Comparison of ENCODE assay signal across 24 mouse cellular contexts in the genomic region with DNA sequence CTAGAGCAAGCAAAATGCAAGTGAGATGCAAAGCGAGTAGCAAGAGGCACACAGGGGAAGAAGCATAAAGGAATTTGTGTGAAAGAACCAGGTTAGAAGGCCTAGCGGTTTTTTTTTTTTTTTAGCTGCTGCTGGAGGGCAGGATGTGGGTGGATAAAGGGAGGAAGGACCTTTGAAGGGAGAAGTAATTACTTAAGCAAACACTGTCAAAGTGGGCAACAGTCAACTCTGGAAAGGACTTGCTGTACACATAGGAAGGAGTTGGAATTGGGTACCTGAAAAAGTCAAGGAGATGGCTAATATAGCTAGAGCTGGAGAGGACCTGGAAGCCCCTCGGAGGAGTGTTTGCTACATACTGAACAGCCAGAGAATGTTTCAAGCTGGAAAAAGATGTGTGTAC.
DNase-seq lines count a peak whose midpoint lies in the region; ATAC-seq and TF ChIP-seq lines count a peak whose summit lies in the region.
"Had no signal": no experiment of that assay in that cellular context is flagged by ENCODE, and none has a peak within 500 bp of the region (broad histone marks: within the 10 kb centered on the region; RNA-seq: fewer than 3 reads in every experiment).

No protein-coding gene starts in this region.

- peak overlapping the region; percentile 53 for H3K27ac ChIP-seq in kidney, embryonic 16.5 days (ENCODE audit: low read length)
- 0 out of 2 replicates have a peak overlapping the region, but pooled peaks have one; percentile 33 for H3K27ac ChIP-seq in lung, embryonic 15.5 days
- H3K27ac ChIP-seq in lung, postnatal 0 days (ENCODE audit: low read length), result no peak overlapping the region
- H3K27ac ChIP-seq: embryonic facial prominence, embryonic 13.5 days; embryonic facial prominence, embryonic 15.5 days; forebrain, embryonic 10.5 days; forebrain, embryonic 12.5 days had no signal

- H3K4me1 ChIP-seq in kidney, embryonic 16.5 days (ENCODE audit: insufficient read depth, low read length), result peaks cover 18% of the 10 kb centered on the region; the same call in 1 of the 2 replicates
- H3K4me1 ChIP-seq in lung, embryonic 15.5 days, result 0 out of 2 replicates have a peak, but pooled peaks cover 5% of the 10 kb centered on the region
- no peaks in the 10 kb centered on the region for H3K4me1 ChIP-seq in lung, postnatal 0 days (ENCODE audit: insufficient read depth, low read depth, low read length)
- no peaks in the 10 kb centered on the region for H3K4me1 ChIP-seq in lung, adult 2 months (ENCODE audit: control insufficient read depth, insufficient read depth, low read length)
- H3K4me1 ChIP-seq: embryonic facial prominence, embryonic 15.5 days had no signal

- H3K9me3 ChIP-seq in kidney, embryonic 16.5 days (ENCODE audit: low read length), result peaks cover 7% of the 10 kb centered on the region
- no peaks in the 10 kb centered on the region for H3K9me3 ChIP-seq in lung, embryonic 15.5 days
- no peaks in the 10 kb centered on the region for H3K9me3 ChIP-seq in lung, postnatal 0 days (ENCODE audit: low read length)
- H3K9me3 ChIP-seq: embryonic facial prominence, embryonic 13.5 days; embryonic facial prominence, embryonic 15.5 days had no signal

- WGBS in kidney, embryonic 16.5 days, result 65% methylated on average over 3 of the region's 3 CpGs
- 53% methylated on average over 3 of the region's 3 CpGs for WGBS in lung, embryonic 15.5 days
- WGBS in lung, postnatal 0 days, result 48% methylated on average over 3 of the region's 3 CpGs
- 51% methylated on average over 3 of the region's 3 CpGs for WGBS in lung, adult 2 months

- no peaks in the 10 kb centered on the region for H3K36me3 ChIP-seq in kidney, embryonic 16.5 days (ENCODE audit: insufficient read depth, low read length)
- no peaks in the 10 kb centered on the region for H3K36me3 ChIP-seq in lung, embryonic 15.5 days
- H3K36me3 ChIP-seq in lung, postnatal 0 days (ENCODE audit: insufficient read depth, low read length), result no peaks in the 10 kb centered on the region
- H3K36me3 ChIP-seq: embryonic facial prominence, embryonic 13.5 days; embryonic facial prominence, embryonic 15.5 days; forebrain, embryonic 10.5 days; forebrain, embryonic 12.5 days had no signal

- H3K4me3 ChIP-seq in kidney, embryonic 16.5 days (ENCODE audit: low read length), result no peak overlapping the region
- no peak overlapping the region for H3K4me3 ChIP-seq in lung, embryonic 15.5 days
- no peak overlapping the region for H3K4me3 ChIP-seq in lung, postnatal 0 days (ENCODE audit: low read depth, low read length)
- no peak overlapping the region for H3K4me3 ChIP-seq in lung, adult 2 months (replicated peaks; ENCODE audit: extremely low read depth, low read depth, low read length)
- H3K4me3 ChIP-seq: embryonic facial prominence, embryonic 13.5 days; embryonic facial prominence, embryonic 15.5 days; erythroblast, embryonic 14.5 days; forebrain, embryonic 10.5 days; forebrain, embryonic 12.5 days had no signal

- TF ChIP-seq EP300 in lung, postnatal 0 days (IDR thresholded peaks at IDR 0.05), result no peak

- no peak overlapping the region for H3K4me2 ChIP-seq in kidney, embryonic 16.5 days (replicated peaks; ENCODE audit: low read depth, low read length)
- H3K4me2 ChIP-seq in lung, embryonic 15.5 days, result no peak overlapping the region
- H3K4me2 ChIP-seq in lung, postnatal 0 days (replicated peaks; ENCODE audit: low read depth, low read length), result no peak overlapping the region
- H3K4me2 ChIP-seq: embryonic facial prominence, embryonic 13.5 days; embryonic facial prominence, embryonic 15.5 days; forebrain, embryonic 12.5 days had no signal

- no peak for ATAC-seq in kidney, embryonic 16.5 days (ENCODE audit: low FRiP score, low TSS enrichment)
- no peak for ATAC-seq in lung, embryonic 15.5 days (ENCODE audit: borderline replicate concordance, extremely low read depth, low FRiP score, low TSS enrichment)
- ATAC-seq in lung, postnatal 0 days, result peak; percentile 71
- ATAC-seq: forebrain, embryonic 14.5 days had no signal

- TF ChIP-seq CTCF in lung, postnatal 0 days (IDR thresholded peaks at IDR 0.05), result peak; percentile 11; the same call in 1 of the 2 replicates
- no peak for TF ChIP-seq CTCF in lung, adult 2 months (IDR thresholded peaks at IDR 0.05; ENCODE audit: insufficient read depth, low read length)

- no peak for TF ChIP-seq POLR2A in lung, adult 2 months (IDR thresholded peaks at IDR 0.05; ENCODE audit: borderline replicate concordance, extremely low read depth, low read depth, low read length)

- H3K9ac ChIP-seq in kidney, embryonic 16.5 days (replicated peaks; ENCODE audit: low read length), result no peak overlapping the region
- H3K9ac ChIP-seq in lung, embryonic 15.5 days, result no peak overlapping the region
- no peak overlapping the region for H3K9ac ChIP-seq in lung, postnatal 0 days (replicated peaks; ENCODE audit: low read depth)
- H3K9ac ChIP-seq: embryonic facial prominence, embryonic 13.5 days; embryonic facial prominence, embryonic 15.5 days; forebrain, embryonic 12.5 days had no signal

- H3K27me3 ChIP-seq in kidney, embryonic 16.5 days (ENCODE audit: insufficient read depth, low read length), result no peaks in the 10 kb centered on the region
- H3K27me3 ChIP-seq in lung, embryonic 15.5 days, result no peaks in the 10 kb centered on the region
- H3K27me3 ChIP-seq in lung, postnatal 0 days (replicated peaks; ENCODE audit: insufficient read depth, low read length), result no peaks in the 10 kb centered on the region
- H3K27me3 ChIP-seq: embryonic facial prominence, embryonic 13.5 days; embryonic facial prominence, embryonic 15.5 days; forebrain, embryonic 12.5 days had no signal

- no peak for DNase-seq in kidney, adult 9 months
- DNase-seq in lung, postnatal 4 days, result no peak
- DNase-seq in lung, postnatal 0 days (ENCODE audit: low spot score), result peak; percentile 53
- no peak for DNase-seq in lung, adult 2 months
- peak; percentile 14 for DNase-seq in naive thymus-derived CD4-positive, alpha-beta T cell, adult 2 months (ENCODE audit: low read depth)
- no peak for DNase-seq in ovary, postnatal 36 days (ENCODE audit: low spot score)
- DNase-seq: adrenal gland, adult 2 months; adrenal gland, postnatal 10 days; adrenal gland, postnatal 25 days; cerebellum, adult 11 months; cerebellum, adult 18-20 months; cerebellum, adult 8-10 months; cerebellum, adult 9-11 months; cerebellum, postnatal 14 days; cerebellum, postnatal 36 days; embryo, embryonic 11 days had no signal

Comparison
In these comparisons a context has a peak if more than half of its experiments do, and no peak if none do; other contexts are left out.
1. DNase-seq: peak in lung, postnatal 0 days (single experiment) and naive thymus-derived CD4-positive, alpha-beta T cell, adult 2 months (single experiment); none in kidney, adult 9 months (single experiment), lung, postnatal 4 days (0 of 2), lung, adult 2 months (single experiment) and ovary, postnatal 36 days (single experiment).